15 mouse cellular contexts compared by ENCODE assay signal in genomic region chr12:54264893-54265835, GRCm38 (mm10).
DNase-seq lines count a peak whose midpoint lies in the region; ATAC-seq and TF ChIP-seq lines count a peak whose summit lies in the region.
"Had no signal": no experiment of that assay in that cellular context is flagged by ENCODE, and none has a peak within 500 bp of the region (broad histone marks: within the 10 kb centered on the region; RNA-seq: fewer than 3 reads in every experiment).

No protein-coding gene starts in this region.

- no peak overlapping the region for H3K4me2 ChIP-seq in heart, embryonic 12.5 days
- H3K4me2 ChIP-seq in lung, embryonic 14.5 days, result no peak overlapping the region
- H3K4me2 ChIP-seq: liver, embryonic 12.5 days; neural tube, embryonic 12.5 days had no signal

- no peak; the same call in 1 of the 2 replicates for ATAC-seq in heart, embryonic 12.5 days (ENCODE audit: insufficient number of reproducible peaks, low FRiP score)
- peak; percentile 87 for ATAC-seq in lung, embryonic 14.5 days (ENCODE audit: insufficient read depth)
- ATAC-seq: liver, embryonic 12.5 days had no signal

- no peak overlapping the region for H3K4me3 ChIP-seq in heart, embryonic 10.5 days
- no peak overlapping the region for H3K4me3 ChIP-seq in heart, embryonic 12.5 days
- H3K4me3 ChIP-seq in lung, embryonic 14.5 days (ENCODE audit: low read depth, low read length), result no peak overlapping the region
- no peak overlapping the region for H3K4me3 ChIP-seq in lung, adult 2 months (replicated peaks; ENCODE audit: extremely low read depth, low read depth, low read length)
- H3K4me3 ChIP-seq: gastrocnemius, adult 2 months; liver, embryonic 12.5 days; megakaryocyte, embryonic 14.5 days; neural tube, embryonic 12.5 days had no signal

- H3K9me3 ChIP-seq in heart, embryonic 10.5 days, result no peaks in the 10 kb centered on the region
- no peaks in the 10 kb centered on the region for H3K9me3 ChIP-seq in heart, embryonic 12.5 days (replicated peaks)
- H3K9me3 ChIP-seq in lung, embryonic 14.5 days (ENCODE audit: low read depth, low read length), result no peaks in the 10 kb centered on the region
- H3K9me3 ChIP-seq: liver, embryonic 12.5 days; neural tube, embryonic 12.5 days had no signal

- no peak overlapping the region for H3K9ac ChIP-seq in heart, embryonic 12.5 days
- H3K9ac ChIP-seq in lung, embryonic 14.5 days, result no peak overlapping the region
- H3K9ac ChIP-seq: liver, embryonic 12.5 days; neural tube, embryonic 12.5 days had no signal

- no peak for TF ChIP-seq CTCF in lung, embryonic 14.5 days (IDR thresholded peaks at IDR 0.05; ENCODE audit: low read depth)
- TF ChIP-seq CTCF in lung, adult 2 months (IDR thresholded peaks at IDR 0.05; ENCODE audit: insufficient read depth, low read length), result no peak

- WGBS in heart, embryonic 10.5 days, result 43% methylated on average over 14 of the region's 14 CpGs
- WGBS in heart, embryonic 12.5 days, result 42% methylated on average over 14 of the region's 14 CpGs
- WGBS in lung, embryonic 14.5 days, result 38% methylated on average over 14 of the region's 14 CpGs
- WGBS in lung, adult 2 months, result 71% methylated on average over 14 of the region's 14 CpGs

- H3K36me3 ChIP-seq in heart, embryonic 10.5 days, result no peaks in the 10 kb centered on the region
- no peaks in the 10 kb centered on the region for H3K36me3 ChIP-seq in heart, embryonic 12.5 days
- H3K36me3 ChIP-seq in lung, embryonic 14.5 days (ENCODE audit: insufficient read depth), result no peaks in the 10 kb centered on the region
- H3K36me3 ChIP-seq: liver, embryonic 12.5 days; neural tube, embryonic 12.5 days had no signal

- H3K27me3 ChIP-seq in heart, embryonic 10.5 days (ENCODE audit: insufficient read depth, poor library complexity, severe bottlenecking), result peaks cover 15% of the 10 kb centered on the region
- 0 out of 2 replicates have a peak, but pooled peaks cover 11% of the 10 kb centered on the region for H3K27me3 ChIP-seq in heart, embryonic 12.5 days (replicated peaks)
- no peaks in the 10 kb centered on the region; the same call in 1 of the 2 replicates for H3K27me3 ChIP-seq in lung, embryonic 14.5 days (ENCODE audit: insufficient read depth, low read length)
- H3K27me3 ChIP-seq: liver, embryonic 12.5 days; megakaryocyte, embryonic 14.5 days; neural tube, embryonic 12.5 days had no signal

- H3K4me1 ChIP-seq in heart, embryonic 10.5 days, result peaks cover 27% of the 10 kb centered on the region
- H3K4me1 ChIP-seq in heart, embryonic 12.5 days (replicated peaks), result peaks cover 33% of the 10 kb centered on the region
- peaks cover 28% of the 10 kb centered on the region for H3K4me1 ChIP-seq in lung, embryonic 14.5 days (ENCODE audit: insufficient read depth)
- H3K4me1 ChIP-seq in lung, adult 2 months (ENCODE audit: control insufficient read depth, insufficient read depth, low read length), result no peaks in the 10 kb centered on the region
- H3K4me1 ChIP-seq: neural tube, embryonic 12.5 days had no signal

- peak overlapping the region; percentile 53; the same call in 1 of the 2 replicates for H3K27ac ChIP-seq in heart, embryonic 10.5 days
- H3K27ac ChIP-seq in heart, embryonic 12.5 days (ENCODE audit: poor library complexity, severe bottlenecking), result no peak overlapping the region
- peak overlapping the region; percentile 12; the same call in 1 of the 2 replicates for H3K27ac ChIP-seq in lung, embryonic 14.5 days (ENCODE audit: low read depth)
- H3K27ac ChIP-seq: gastrocnemius, adult 2 months; liver, embryonic 12.5 days; neural tube, embryonic 12.5 days had no signal

- no peak for TF ChIP-seq POLR2A in lung, adult 2 months (IDR thresholded peaks at IDR 0.05; ENCODE audit: borderline replicate concordance, extremely low read depth, low read depth, low read length)

- no peak for DNase-seq in heart, embryonic 10.5 days (ENCODE audit: low spot score)
- DNase-seq in lung, embryonic 14.5 days, result peak; percentile 26
- DNase-seq in lung, adult 2 months, result no peak
- DNase-seq in ZHBTc4 (ENCODE audit: low read depth, low spot score), result peak; percentile 38
- peak; percentile 21 to 23 for DNase-seq in layer of hippocampus, adult 8-10 months (ENCODE audit: low spot score in 2 of 2)
- DNase-seq in embryo, embryonic 10.5 days (ENCODE audit: low spot score), result no peak
- DNase-seq in ovary, postnatal 10 days (ENCODE audit: low spot score), result no peak
- DNase-seq: cerebellum, postnatal 25 days; gastrocnemius, adult 2 months; kidney, adult 11 months; thymus, postnatal 36 days had no signal

Comparison
In these comparisons a context has a peak if more than half of its experiments do, and no peak if none do; other contexts are left out.
1. DNase-seq: peak in lung, embryonic 14.5 days (single experiment), ZHBTc4 (single experiment) and layer of hippocampus, adult 8-10 months (2 of 2); none in heart, embryonic 10.5 days (single experiment), lung, adult 2 months (single experiment), embryo, embryonic 10.5 days (single experiment) and ovary, postnatal 10 days (single experiment).